8 mouse cellular contexts compared by ENCODE assay signal in the genomic region with DNA sequence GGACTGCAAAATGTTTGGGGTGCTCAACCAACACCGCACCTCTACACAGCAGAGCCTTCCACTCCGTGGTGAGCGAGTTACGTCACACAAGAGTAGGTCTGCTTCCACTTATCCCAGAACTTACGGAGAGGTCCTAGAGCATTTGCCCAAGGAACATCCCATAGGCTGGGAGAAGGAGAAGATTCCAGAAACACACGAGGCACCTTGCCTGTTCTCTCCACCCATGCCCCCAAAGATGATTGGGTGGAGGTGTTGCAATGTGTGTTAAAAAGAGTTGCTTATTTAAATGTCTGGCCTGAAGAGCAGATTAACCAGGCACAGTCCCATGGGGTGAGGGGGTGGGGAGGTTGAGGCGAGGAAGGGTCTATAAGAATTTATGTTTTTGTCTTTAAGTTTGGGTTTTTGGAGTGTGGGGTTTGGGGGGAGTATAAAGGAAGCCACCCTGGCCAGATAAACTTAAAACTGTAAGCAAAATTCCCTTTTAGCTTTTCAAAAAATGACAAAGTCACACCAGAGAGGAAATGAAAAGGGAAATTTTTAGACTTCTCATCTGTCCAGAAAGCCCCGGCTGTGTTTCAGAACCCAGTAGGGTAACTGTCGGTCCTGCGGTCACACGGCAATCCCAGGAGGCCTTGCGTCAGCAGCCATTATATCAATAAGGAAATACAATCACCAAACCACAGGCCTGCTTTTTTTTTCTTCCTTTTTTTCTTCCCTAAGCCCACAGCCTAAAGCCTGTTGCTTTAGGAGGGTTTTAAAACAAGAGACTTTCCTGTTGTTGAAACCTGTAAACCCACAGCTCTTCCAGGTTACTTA.
DNase-seq lines count a peak whose midpoint lies in the region; ATAC-seq and TF ChIP-seq lines count a peak whose summit lies in the region.

No protein-coding gene starts in this region.

- no peaks in the 10 kb centered on the region for H3K9me3 ChIP-seq in G1E (replicated peaks)
- H3K9me3 ChIP-seq in heart, embryonic 11.5 days (replicated peaks; ENCODE audit: control insufficient read depth, low read length): no peaks in the 10 kb centered on the region
- no peaks in the 10 kb centered on the region for H3K9me3 ChIP-seq in megakaryocyte, embryonic 14.5 days

- WGBS in heart, embryonic 11.5 days (ENCODE audit: insufficient replicate concordance): 77% methylated on average over 12 of the region's 12 CpGs

- no peak overlapping the region for H3K4me3 ChIP-seq in G1E (ENCODE audit: low read depth, low read length)
- no peak overlapping the region for H3K4me3 ChIP-seq in heart, embryonic 11.5 days (ENCODE audit: low read depth, low read length)
- H3K4me3 ChIP-seq in megakaryocyte, embryonic 14.5 days (replicated peaks): peak overlapping the region; percentile 87

- H3K9ac ChIP-seq in heart, embryonic 11.5 days (ENCODE audit: low read depth, low read length): no peak overlapping the region

- peak overlapping the region; percentile 89 for H3K27ac ChIP-seq in heart, embryonic 11.5 days (ENCODE audit: low read depth, low read length)

- no peak overlapping the region for H3K4me2 ChIP-seq in heart, embryonic 11.5 days

- DNase-seq in A20 (ENCODE audit: low read depth, low spot score): peak; percentile 95
- no peak for DNase-seq in G1E (ENCODE audit: low spot score)
- peak; percentile 61 for DNase-seq in kidney, postnatal 14 days
- no peak for DNase-seq in urinary bladder, postnatal 25 days (ENCODE audit: low spot score)
- DNase-seq in urinary bladder, postnatal 4 days (ENCODE audit: low spot score in 2 of 2): no peak
- no peak for DNase-seq in embryo, embryonic 10.5 days (ENCODE audit: low spot score)

- no peaks in the 10 kb centered on the region for H3K27me3 ChIP-seq in G1E (ENCODE audit: insufficient read depth, low read length)
- H3K27me3 ChIP-seq in heart, embryonic 11.5 days (ENCODE audit: control insufficient read depth, insufficient read depth, low read length): no peaks in the 10 kb centered on the region
- H3K27me3 ChIP-seq in megakaryocyte, embryonic 14.5 days (replicated peaks): no peaks in the 10 kb centered on the region

- H3K36me3 ChIP-seq in G1E (replicated peaks): no peaks in the 10 kb centered on the region
- H3K36me3 ChIP-seq in heart, embryonic 11.5 days (ENCODE audit: control insufficient read depth, insufficient read depth, low read length): no peaks in the 10 kb centered on the region
- H3K36me3 ChIP-seq in megakaryocyte, embryonic 14.5 days (replicated peaks; ENCODE audit: low read length): no peaks in the 10 kb centered on the region

- peaks cover 65% of the 10 kb centered on the region for H3K4me1 ChIP-seq in G1E (ENCODE audit: insufficient read depth, low read depth, low read length)
- H3K4me1 ChIP-seq in heart, embryonic 11.5 days (ENCODE audit: control insufficient read depth, insufficient read depth, low read length): peaks cover 48% of the 10 kb centered on the region
- H3K4me1 ChIP-seq in megakaryocyte, embryonic 14.5 days: peaks cover 94% of the 10 kb centered on the region

- ATAC-seq in G1E (ENCODE audit: extremely low read depth, insufficient number of reproducible peaks, low FRiP score, poor library complexity, severe bottlenecking): peak; percentile 66
- no peak for ATAC-seq in heart, embryonic 11.5 days (replicated peaks; ENCODE audit: insufficient number of reproducible peaks, low FRiP score, low TSS enrichment)

- no peak for TF ChIP-seq CTCF in G1E (IDR thresholded peaks at IDR 0.05; ENCODE audit: low read depth, low read length)

Comparison
In these comparisons a context has a peak if more than half of its experiments do, and no peak if none do; other contexts are left out.
1. DNase-seq: peak in A20 (single experiment) and kidney, postnatal 14 days (single experiment); none in G1E (single experiment), urinary bladder, postnatal 25 days (single experiment), urinary bladder, postnatal 4 days (0 of 2) and embryo, embryonic 10.5 days (single experiment).